Comparison of ENCODE assay signal across 8 mouse cellular contexts in the genomic region with DNA sequence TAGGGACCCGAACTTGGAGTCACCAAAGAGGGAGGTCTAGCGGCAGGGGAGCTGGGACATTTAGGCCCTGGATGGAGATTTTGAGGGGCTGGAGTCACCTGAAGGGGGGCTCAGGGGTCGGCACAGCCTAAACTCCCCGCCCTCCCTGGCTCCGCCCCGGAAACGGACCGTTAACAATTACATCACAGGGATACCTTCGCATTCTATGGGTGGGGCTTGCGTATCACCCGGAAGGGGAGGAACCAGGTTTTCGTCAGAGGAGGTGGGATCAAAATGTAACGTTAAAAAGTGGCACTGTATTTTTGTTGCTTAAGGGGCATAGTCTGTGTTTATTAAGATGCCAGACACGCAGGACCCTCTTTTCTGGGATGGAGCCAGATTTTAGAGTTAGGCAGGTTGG. TPM values are rescaled to one million over a fixed set of nuclear protein-coding genes. Genes with fewer than 3 reads are reported as not detected.
DNase-seq lines count a peak whose midpoint lies in the region; ATAC-seq and TF ChIP-seq lines count a peak whose summit lies in the region.
"Not testable (repeated sequence)": the region's sequence is repeated elsewhere in the genome, so short reads cannot be mapped to it uniquely, and the experiment has no call there.

A gene (minus strand): TSS at position 246 of the 400 bp plus-strand sequence.

- TF ChIP-seq CTCF in brain, embryonic 14.5 days (IDR thresholded peaks at IDR 0.05; ENCODE audit: borderline replicate concordance, extremely low read depth, insufficient read depth, insufficient read length): not testable (repeated sequence)

- H3K4me1 ChIP-seq in forebrain, embryonic 10.5 days; heart, embryonic 14.5 days (ENCODE audit: control insufficient read depth in 2 of 2, insufficient read depth in 2 of 2, low read length in 2 of 2); kidney, embryonic 16.5 days (ENCODE audit: insufficient read depth, low read length); limb, embryonic 14.5 days (ENCODE audit: control insufficient read depth, insufficient read depth, low read length); midbrain, embryonic 16.5 days (ENCODE audit: control insufficient read depth, insufficient read depth, low read length): not testable (repeated sequence)

- not testable (repeated sequence) for H3K27me3 ChIP-seq in forebrain, embryonic 10.5 days (ENCODE audit: poor library complexity, severe bottlenecking); heart, embryonic 14.5 days (ENCODE audit: control insufficient read depth, insufficient read depth, low read length); kidney, embryonic 16.5 days (ENCODE audit: insufficient read depth, low read length); limb, embryonic 14.5 days (ENCODE audit: control insufficient read depth, insufficient read depth, low read length); midbrain, embryonic 16.5 days (ENCODE audit: control insufficient read depth, insufficient read depth, low read depth, low read length)

- H3K9ac ChIP-seq in heart, embryonic 14.5 days (ENCODE audit: low read length): peak within 1 kb of the TSS; percentile 55; the same call in 1 of the 2 replicates
- 0 out of 2 replicates have a peak within 1 kb of the TSS, but pooled peaks have one; percentile 31 for H3K9ac ChIP-seq in kidney, embryonic 16.5 days (replicated peaks; ENCODE audit: low read length)
- not testable (repeated sequence) for H3K9ac ChIP-seq in limb, embryonic 14.5 days (ENCODE audit: low read depth, low read length, severe bottlenecking)
- peak within 1 kb of the TSS; percentile 63; the same call in 1 of the 2 replicates for H3K9ac ChIP-seq in midbrain, embryonic 16.5 days (ENCODE audit: low read depth, low read length)

- H3K27ac ChIP-seq in forebrain, embryonic 10.5 days: peak within 1 kb of the TSS; percentile 76
- H3K27ac ChIP-seq in heart, embryonic 14.5 days (replicated peaks in 1 of 2; ENCODE audit: control insufficient read depth in 1 of 2, insufficient read depth in 1 of 2, low read depth in 2 of 2, low read length in 2 of 2): peak within 1 kb of the TSS; percentile 31 to 70
- H3K27ac ChIP-seq in kidney, embryonic 16.5 days (ENCODE audit: low read length): peak within 1 kb of the TSS; percentile 43; the same call in 1 of the 2 replicates
- H3K27ac ChIP-seq in limb, embryonic 14.5 days (replicated peaks; ENCODE audit: low read depth, low read length): not testable (repeated sequence)
- peak within 1 kb of the TSS; percentile 71 for H3K27ac ChIP-seq in midbrain, embryonic 16.5 days (ENCODE audit: low read length)

- DNase-seq in 3T3-L1 (ENCODE audit: low read depth, low spot score): peak; percentile 47
- peak; percentile 95 for DNase-seq in brain, embryonic 14.5 days (ENCODE audit: low read depth)
- peak; percentile 81 for DNase-seq in forebrain, embryonic 10.5 days (ENCODE audit: extremely low spot score, low spot score)
- DNase-seq in limb, embryonic 14.5 days (ENCODE audit: low spot score): peak; percentile 84
- peak; percentile 74 to 82 for DNase-seq in spleen, adult 18-20 months

- peak within 1 kb of the TSS; percentile 55 for H3K4me3 ChIP-seq in forebrain, embryonic 10.5 days
- peak within 1 kb of the TSS; percentile 39 to 44 for H3K4me3 ChIP-seq in heart, embryonic 14.5 days (ENCODE audit: control insufficient read depth in 1 of 2, insufficient read depth in 1 of 2, low read depth in 1 of 2, low read length in 2 of 2)
- peak within 1 kb of the TSS; percentile 44 for H3K4me3 ChIP-seq in kidney, embryonic 16.5 days (ENCODE audit: low read length)
- peak within 1 kb of the TSS; percentile 35 for H3K4me3 ChIP-seq in limb, embryonic 14.5 days (replicated peaks; ENCODE audit: low read length)
- H3K4me3 ChIP-seq in midbrain, embryonic 16.5 days (ENCODE audit: low read depth, low read length): peak within 1 kb of the TSS; percentile 45

- peak within 1 kb of the TSS; percentile 52 for H3K4me2 ChIP-seq in heart, embryonic 14.5 days (ENCODE audit: low read length)
- H3K4me2 ChIP-seq in kidney, embryonic 16.5 days (replicated peaks; ENCODE audit: low read depth, low read length): peak within 1 kb of the TSS; percentile 46
- H3K4me2 ChIP-seq in limb, embryonic 14.5 days (replicated peaks; ENCODE audit: low read depth, low read length, severe bottlenecking): peak within 1 kb of the TSS; percentile 41
- peak within 1 kb of the TSS; percentile 56 for H3K4me2 ChIP-seq in midbrain, embryonic 16.5 days (ENCODE audit: low read length)

- WGBS in forebrain, embryonic 10.5 days: under 1% methylated on average over 12 of the region's 14 CpGs
- WGBS in heart, embryonic 14.5 days: 3% methylated on average over 12 of the region's 14 CpGs
- 3% methylated on average over 12 of the region's 14 CpGs for WGBS in kidney, embryonic 16.5 days
- WGBS in limb, embryonic 14.5 days: 2% methylated on average over 10 of the region's 14 CpGs
- WGBS in midbrain, embryonic 16.5 days: under 1% methylated on average over 12 of the region's 14 CpGs

- ATAC-seq in heart, embryonic 14.5 days (ENCODE audit: insufficient number of reproducible peaks, insufficient read depth, low FRiP score, low read depth); kidney, embryonic 16.5 days (ENCODE audit: low FRiP score, low TSS enrichment); limb, embryonic 14.5 days (ENCODE audit: low FRiP score, low read depth); midbrain, embryonic 16.5 days: not testable (repeated sequence)

- H3K36me3 ChIP-seq in forebrain, embryonic 10.5 days (replicated peaks); heart, embryonic 14.5 days (ENCODE audit: control insufficient read depth, insufficient read depth, low read length); kidney, embryonic 16.5 days (ENCODE audit: insufficient read depth, low read length); limb, embryonic 14.5 days (ENCODE audit: control insufficient read depth, insufficient read depth, low read length); midbrain, embryonic 16.5 days (ENCODE audit: control insufficient read depth, insufficient read depth, low read length): not testable (repeated sequence)

- not testable (repeated sequence) for TF ChIP-seq POLR2A in brain, embryonic 14.5 days (IDR thresholded peaks at IDR 0.05; ENCODE audit: borderline replicate concordance, extremely low read depth, insufficient read depth, insufficient read length, poor library complexity, severe bottlenecking); limb, embryonic 14.5 days (IDR thresholded peaks at IDR 0.05; ENCODE audit: borderline replicate concordance, extremely low read depth, insufficient read depth, insufficient read length)

- H3K9me3 ChIP-seq in forebrain, embryonic 10.5 days; heart, embryonic 14.5 days (ENCODE audit: control insufficient read depth, low read length); kidney, embryonic 16.5 days (ENCODE audit: low read length); limb, embryonic 14.5 days (ENCODE audit: control insufficient read depth, low read length); midbrain, embryonic 16.5 days (replicated peaks; ENCODE audit: control insufficient read depth, low read length, poor library complexity, severe bottlenecking): not testable (repeated sequence)

RNA-seq across cellular contexts. Expression of the gene that starts here (rescaled TPM):
- polyA plus RNA-seq in brain, embryonic 14.5 days (2012; rRNA removed): 314 and 480 TPM in 2 replicates
- polyA plus RNA-seq in forebrain, embryonic 10.5 days (2016; fragmentation: Nextera tagmentation; extraction: Ambion mirVana): 45.5 and 50.9 TPM in 2 replicates
- polyA plus RNA-seq in heart, embryonic 14.5 days (2014; fragmentation: Nextera tagmentation; extraction: Ambion mirVana): 49.2 and 55.5 TPM in 2 replicates
- 36.3 and 38.5 TPM in 2 replicates for polyA plus RNA-seq in kidney, embryonic 16.5 days (2015; fragmentation: Nextera tagmentation; extraction: Ambion mirVana)
- 96.6 and 107 TPM in 2 replicates for polyA plus RNA-seq in limb, embryonic 14.5 days (2012; rRNA removed)
- polyA plus RNA-seq in limb, embryonic 14.5 days (2014; fragmentation: Nextera tagmentation; extraction: Ambion mirVana): 44.9 and 50.9 TPM in 2 replicates
- polyA plus RNA-seq in midbrain, embryonic 16.5 days (2015; fragmentation: Nextera tagmentation; extraction: Ambion mirVana): 290 and 302 TPM in 2 replicates
